Mouse (Mus musculus) limb, embryonic 11.5 days (tissue): ENCODE data around the gene Rdx. TPM values are rescaled to one million over a fixed set of nuclear protein-coding genes. Genes with fewer than 3 reads are reported as not detected.

Experiments used
- ATAC-seq: fragments of 200-750 bp; cut with Nextera tagmentation; 2 replicates; pipeline ENCODE4 v1.8.0; 2017; ENCODE audit warnings: low read depth; ENCODE audit not compliant: insufficient number of reproducible peaks, low FRiP score, low TSS enrichment
- DNase-seq: peaks from one replicate; pipeline ENCODE4 v3.0.0-alpha.2; 2015; ENCODE audit warnings: low spot score
- H3K27ac ChIP-seq: fragments of 300-500 bp; sonication (generic); replicated peaks from 2 replicates; pipeline ENCODE4 v1.5.1; 2014; ENCODE audit warnings: low read depth, mild to moderate bottlenecking, low read length
- H3K27me3 ChIP-seq: fragments of 300-500 bp; sonication (generic); 2 replicates; pipeline ENCODE4 v1.6.1; 2014; ENCODE audit warnings: mild to moderate bottlenecking, low read length, mixed read lengths; ENCODE audit not compliant: control insufficient read depth, insufficient read depth
- H3K36me3 ChIP-seq: fragments of 300-500 bp; sonication (generic); 2 replicates; pipeline ENCODE4 v1.6.1; 2014; ENCODE audit warnings: mild to moderate bottlenecking, low read length, moderate library complexity, mixed read lengths; ENCODE audit not compliant: control insufficient read depth, insufficient read depth
- H3K4me1 ChIP-seq: fragments of 300-500 bp; sonication (generic); 2 replicates; pipeline ENCODE4 v1.6.1; 2014; ENCODE audit warnings: low read length, mixed read lengths; ENCODE audit not compliant: control insufficient read depth, insufficient read depth
- H3K4me2 ChIP-seq: fragments of 300-500 bp; sonication (generic); 2 replicates; pipeline ENCODE4 v1.6.1; 2014; ENCODE audit warnings: low read depth, mild to moderate bottlenecking, moderate library complexity; ENCODE audit not compliant: severe bottlenecking
- H3K4me3 ChIP-seq: fragments of 300-500 bp; sonication (generic); 2 replicates; pipeline ENCODE4 v1.5.1; 2014; ENCODE audit warnings: low read depth, low read length
- H3K9ac ChIP-seq: fragments of 300-500 bp; sonication (generic); 2 replicates; pipeline ENCODE4 v1.6.1; 2014; ENCODE audit warnings: mild to moderate bottlenecking, low read length
- H3K9me3 ChIP-seq: fragments of 300-500 bp; sonication (generic); 2 replicates; pipeline ENCODE4 v1.6.1; 2016; ENCODE audit warnings: low read length; ENCODE audit not compliant: control insufficient read depth
- WGBS: fragments of 180-500 bp; shearing (Covaris S2); extraction: QIAGEN DNeasy Blood & Tissue Kit; methylation state at CpG from one replicate; pipeline ENCODE4 v1.1.7; 2014; 5-methylcytosine and 5-hydroxymethylcytosine counted together
- polyA plus RNA-seq: library from polyadenylated mRNA; unstranded; fragments of >200 nt; fragmentation: Nextera tagmentation; extraction: Ambion mirVana; gene quantifications from 2 replicates; pipeline ENCODE4 v1.2.1, GENCODE M21; 2014

Rdx gene
- 196 and 198 TPM in 2 replicates for polyA plus RNA-seq

- H3K36me3 ChIP-seq, result no peaks in the 10 kb centered on the region
- no peaks in the 10 kb centered on the region for H3K9me3 ChIP-seq
- H3K4me3 ChIP-seq, result peak within 1 kb of the TSS; percentile 74
- ATAC-seq (no peak), DNase-seq (peak; percentile 59)
- H3K27ac ChIP-seq, result peak within 1 kb of the TSS; percentile 98
- H3K4me2 ChIP-seq, result peak within 1 kb of the TSS; percentile 45
- peaks cover 9% of the 10 kb centered on the region for H3K4me1 ChIP-seq
- H3K27me3 ChIP-seq, result no peaks in the 10 kb centered on the region
- peak within 1 kb of the TSS; percentile 99 for H3K9ac ChIP-seq
- 2% methylated on average over 17 of the region's 17 CpGs for WGBS
Observed at GRCm38 (mm10) chr9:52047129-52047820, at the start of gene Rdx. Gene Rdx, plus strand, starts transcription at chr9:52047173.

GRCm38 (mm10) chr9:52003501-52003900, 43.5 kb upstream of the Rdx start:
- 57% methylated on average over 4 of the region's 4 CpGs for WGBS
- Histone ChIP-seq H3K4me1 (no peaks in the 10 kb centered on the region), H3K27ac (no peak overlapping the region), H3K9me3 (no peaks in the 10 kb centered on the region), H3K36me3 (no peaks in the 10 kb centered on the region), H3K9ac (no peak overlapping the region), H3K4me3 (no peak overlapping the region), H3K27me3 (no peaks in the 10 kb centered on the region), H3K4me2 (no peak overlapping the region)
- no peak for DNase-seq
- no peak for ATAC-seq

DNA sequence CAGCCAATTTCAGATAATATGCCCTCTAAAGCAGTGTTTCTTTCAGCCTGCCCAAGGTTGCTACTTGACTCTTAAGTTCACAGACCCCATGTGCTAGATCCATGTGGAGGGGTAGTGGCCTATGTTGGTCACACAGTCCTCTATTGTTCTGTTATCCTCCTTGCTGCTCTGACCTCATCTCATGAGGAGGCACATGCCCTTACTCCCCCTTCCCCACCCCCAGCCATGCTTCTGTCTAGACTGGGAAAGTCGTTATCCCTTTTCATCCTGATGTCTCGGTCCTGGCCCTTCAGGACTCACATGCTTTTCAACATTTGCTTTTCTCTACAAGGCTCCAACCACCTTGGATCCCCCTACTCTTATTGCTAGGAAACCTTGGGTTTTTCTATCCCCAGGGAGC, 39.6 kb upstream of the Rdx start:
- WGBS, result 55% methylated on average over 2 of the region's 2 CpGs
- Histone ChIP-seq H3K27ac (no peak overlapping the region), H3K4me3 (no peak overlapping the region), H3K36me3 (no peaks in the 10 kb centered on the region), H3K4me1 (no peaks in the 10 kb centered on the region), H3K9me3 (no peaks in the 10 kb centered on the region), H3K4me2 (no peak overlapping the region), H3K9ac (no peak overlapping the region), H3K27me3 (no peaks in the 10 kb centered on the region)
- no peak for DNase-seq
- ATAC-seq, result no peak

- no peaks in the 10 kb centered on the region for H3K27me3 ChIP-seq
- H3K9ac ChIP-seq, result no peak overlapping the region
- no peaks in the 10 kb centered on the region for H3K36me3 ChIP-seq
- ATAC-seq (no peak), DNase-seq (no peak)
- H3K4me3 ChIP-seq, result no peak overlapping the region
- 88% methylated on average over 1 of the region's 1 CpGs for WGBS
- H3K27ac ChIP-seq, result no peak overlapping the region
- H3K4me2 ChIP-seq, result no peak overlapping the region
- H3K9me3 ChIP-seq, result no peaks in the 10 kb centered on the region
- H3K4me1 ChIP-seq, result no peaks in the 10 kb centered on the region
Observed at GRCm38 (mm10) chr9:52008511-52008910, 38.5 kb upstream of the Rdx start.

GRCm38 (mm10) chr9:52012311-52012710, 34.7 kb upstream of the Rdx start:
- no peak overlapping the region for H3K9ac ChIP-seq
- no peaks in the 10 kb centered on the region for H3K4me1 ChIP-seq
- H3K36me3 ChIP-seq, result no peaks in the 10 kb centered on the region
- no peak for ATAC-seq
- H3K27ac ChIP-seq, result no peak overlapping the region
- no peaks in the 10 kb centered on the region for H3K27me3 ChIP-seq
- 98% methylated on average over 1 of the region's 1 CpGs for WGBS
- no peak overlapping the region for H3K4me2 ChIP-seq
- H3K9me3 ChIP-seq, result no peaks in the 10 kb centered on the region
- no peak for DNase-seq
- no peak overlapping the region for H3K4me3 ChIP-seq

- Histone ChIP-seq H3K36me3 (no peaks in the 10 kb centered on the region), H3K27ac (no peak overlapping the region), H3K9me3 (no peaks in the 10 kb centered on the region), H3K9ac (no peak overlapping the region), H3K27me3 (no peaks in the 10 kb centered on the region), H3K4me3 (no peak overlapping the region), H3K4me1 (no peaks in the 10 kb centered on the region), H3K4me2 (no peak overlapping the region)
- ATAC-seq (no peak), DNase-seq (no peak)
- WGBS, result 78% methylated on average over 5 of the region's 5 CpGs
Observed at GRCm38 (mm10) chr9:52012781-52013436, 34.1 kb upstream of the Rdx start.

- no peak overlapping the region for H3K9ac ChIP-seq
- no peaks in the 10 kb centered on the region for H3K9me3 ChIP-seq
- ATAC-seq, result no peak
- WGBS, result 76% methylated on average over 5 of the region's 5 CpGs
- no peaks in the 10 kb centered on the region for H3K27me3 ChIP-seq
- no peaks in the 10 kb centered on the region for H3K4me1 ChIP-seq
- no peaks in the 10 kb centered on the region for H3K36me3 ChIP-seq
- no peak overlapping the region for H3K27ac ChIP-seq
- DNase-seq, result no peak
- no peak overlapping the region for H3K4me2 ChIP-seq
- H3K4me3 ChIP-seq, result no peak overlapping the region
Observed at GRCm38 (mm10) chr9:52013900-52014455, 33.0 kb upstream of the Rdx start.

DNA sequence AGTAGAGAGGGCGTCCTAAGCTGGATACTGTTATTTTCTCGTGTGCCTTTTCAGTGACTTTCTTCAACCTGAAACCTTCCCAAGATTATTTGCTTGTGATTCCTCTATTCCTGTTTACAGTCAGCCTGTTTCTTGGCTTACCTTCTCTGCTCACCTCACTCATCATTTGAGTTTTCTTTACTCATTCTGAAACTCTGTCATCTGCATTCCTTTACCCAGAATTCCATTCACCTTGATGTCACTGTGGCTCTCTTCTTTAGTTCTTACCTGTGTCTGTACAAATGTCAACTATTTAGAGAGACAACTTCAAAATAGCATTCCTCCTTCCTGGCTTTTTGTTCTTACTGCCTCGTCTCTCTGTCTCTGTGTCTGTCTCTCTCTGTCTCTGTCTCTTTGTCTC, 29.9 kb upstream of the Rdx start:
- no peaks in the 10 kb centered on the region for H3K9me3 ChIP-seq
- no peak overlapping the region for H3K27ac ChIP-seq
- no peak for DNase-seq
- H3K36me3 ChIP-seq, result no peaks in the 10 kb centered on the region
- no peak overlapping the region for H3K4me3 ChIP-seq
- H3K4me2 ChIP-seq, result no peak overlapping the region
- no peak for ATAC-seq
- no peaks in the 10 kb centered on the region for H3K4me1 ChIP-seq
- H3K27me3 ChIP-seq, result no peaks in the 10 kb centered on the region
- 78% methylated on average over 3 of the region's 3 CpGs for WGBS
- H3K9ac ChIP-seq, result no peak overlapping the region
